Mouse (Mus musculus): ENCODE measurements at regions not wholly inside any gene's neighbourhood (a gene's known extent, or its start where the extent isn't known, plus 50 kb on each side); places are given as distances from the start of the nearest gene placed in this dataset.

DNA sequence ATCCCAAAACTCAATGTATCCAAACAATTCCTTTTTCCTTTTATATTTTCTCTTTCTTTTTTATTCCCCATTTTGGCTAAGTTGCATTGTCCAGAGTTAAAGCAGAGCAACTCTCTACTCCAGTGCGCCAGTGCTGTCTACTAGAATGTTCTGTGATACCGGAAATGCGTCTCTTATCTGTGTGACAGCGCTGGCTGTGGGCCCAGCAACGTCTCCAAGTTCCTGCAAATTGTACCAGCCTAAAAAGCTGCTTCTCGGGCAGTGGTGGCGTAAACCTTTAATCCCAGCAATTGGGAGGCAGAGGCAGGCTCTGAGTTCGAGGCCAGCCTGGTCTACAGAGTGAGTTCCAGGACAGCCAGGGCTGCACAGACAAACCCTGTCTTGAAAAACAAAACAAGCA is 59.4 kb downstream of the Cox18 start:
- intact Hi-C loops (cut with DNase I) = no loop called here

DNA sequence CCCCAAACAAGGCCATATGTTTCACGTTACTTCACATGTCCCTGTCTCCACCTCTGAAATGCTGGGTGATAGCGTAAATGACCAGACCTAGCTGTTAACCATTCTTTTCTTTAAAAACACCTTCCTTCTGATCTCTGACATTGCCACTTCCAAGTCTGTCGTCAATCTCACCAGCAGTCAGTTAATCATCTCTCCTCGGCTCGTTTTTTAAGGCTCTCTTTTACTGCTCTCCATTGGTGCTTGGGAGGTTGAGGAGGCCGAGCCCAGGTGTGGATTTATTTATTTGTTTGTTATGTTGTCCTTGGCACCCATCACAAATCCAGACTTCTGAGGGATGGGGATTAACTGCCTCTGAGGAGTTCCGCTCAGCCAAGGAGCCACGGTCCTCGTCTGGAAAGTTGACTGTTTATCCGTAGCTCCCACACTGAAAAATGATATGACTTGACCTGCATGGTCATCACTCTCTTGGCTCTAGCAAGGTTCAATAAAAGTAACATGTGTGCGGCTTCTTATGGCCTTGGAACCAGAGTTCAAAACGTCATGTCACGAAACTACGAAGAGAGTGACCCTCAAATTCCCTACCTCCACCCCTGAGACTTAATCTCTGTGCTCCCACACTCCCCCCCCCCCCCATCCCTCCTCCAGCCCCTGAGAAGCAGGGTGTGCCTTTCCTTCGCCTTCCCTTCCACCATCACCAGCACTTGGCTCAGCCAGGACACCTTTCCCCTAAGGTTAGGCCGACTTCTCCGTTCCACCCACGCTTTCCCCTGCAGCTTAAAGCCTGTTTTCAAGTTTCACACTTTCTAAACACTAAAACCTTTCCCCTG is 60.6 kb downstream of the Cox18 start:
- DNase-seq (ENCODE audit: low spot score in 2 of 2) = no peak
- intact Hi-C loops (cut with DNase I) = no loop called here

More for the DNA sequence above, 59.4 kb downstream of the Cox18 start:
- DNase-seq (ENCODE audit: low spot score in 2 of 2) = no peak

DNA sequence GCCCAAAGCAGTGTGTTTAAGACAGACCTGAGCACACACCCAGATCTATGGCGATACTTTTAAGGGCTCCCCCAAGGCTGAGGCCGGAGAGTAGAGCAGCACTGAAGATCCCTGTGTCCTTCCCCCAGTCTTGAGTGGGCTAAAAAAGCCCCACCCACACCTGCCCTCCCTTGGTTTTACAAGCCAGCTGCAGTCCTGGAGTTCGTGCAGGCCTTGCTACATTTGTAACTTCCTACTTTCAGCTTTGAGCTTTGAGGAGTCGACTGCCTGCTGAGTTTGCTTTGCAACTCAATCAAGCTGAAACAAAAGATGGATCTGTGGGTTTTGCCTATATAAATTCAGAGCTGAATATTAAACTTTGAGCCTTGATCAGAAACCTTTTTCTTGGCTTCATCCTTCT is 63.5 kb downstream of the Cox18 start:
- intact Hi-C loops (cut with DNase I) = no loop called here
- no peak for DNase-seq (ENCODE audit: low spot score in 2 of 2)

DNA sequence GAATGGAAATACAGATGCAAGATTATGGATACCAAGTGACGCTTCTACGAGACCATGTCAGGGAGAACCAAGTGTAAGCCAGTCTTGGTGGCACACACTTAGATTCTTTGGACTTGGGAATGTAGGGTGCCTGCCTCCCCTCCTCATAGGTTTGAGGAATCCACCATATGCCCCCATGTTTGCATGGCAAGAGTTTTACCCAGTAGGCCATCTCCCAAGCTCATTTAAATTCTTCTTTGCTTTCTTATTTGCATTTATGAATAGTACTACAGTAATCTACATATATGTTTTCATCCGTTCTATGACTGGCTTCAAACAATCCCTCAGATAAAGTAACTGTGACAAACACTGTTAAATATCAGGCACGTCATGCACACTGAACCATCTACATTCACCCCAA is 67.3 kb downstream of the Cox18 start:
- intact Hi-C loops (cut with DNase I) = no loop called here

DNA sequence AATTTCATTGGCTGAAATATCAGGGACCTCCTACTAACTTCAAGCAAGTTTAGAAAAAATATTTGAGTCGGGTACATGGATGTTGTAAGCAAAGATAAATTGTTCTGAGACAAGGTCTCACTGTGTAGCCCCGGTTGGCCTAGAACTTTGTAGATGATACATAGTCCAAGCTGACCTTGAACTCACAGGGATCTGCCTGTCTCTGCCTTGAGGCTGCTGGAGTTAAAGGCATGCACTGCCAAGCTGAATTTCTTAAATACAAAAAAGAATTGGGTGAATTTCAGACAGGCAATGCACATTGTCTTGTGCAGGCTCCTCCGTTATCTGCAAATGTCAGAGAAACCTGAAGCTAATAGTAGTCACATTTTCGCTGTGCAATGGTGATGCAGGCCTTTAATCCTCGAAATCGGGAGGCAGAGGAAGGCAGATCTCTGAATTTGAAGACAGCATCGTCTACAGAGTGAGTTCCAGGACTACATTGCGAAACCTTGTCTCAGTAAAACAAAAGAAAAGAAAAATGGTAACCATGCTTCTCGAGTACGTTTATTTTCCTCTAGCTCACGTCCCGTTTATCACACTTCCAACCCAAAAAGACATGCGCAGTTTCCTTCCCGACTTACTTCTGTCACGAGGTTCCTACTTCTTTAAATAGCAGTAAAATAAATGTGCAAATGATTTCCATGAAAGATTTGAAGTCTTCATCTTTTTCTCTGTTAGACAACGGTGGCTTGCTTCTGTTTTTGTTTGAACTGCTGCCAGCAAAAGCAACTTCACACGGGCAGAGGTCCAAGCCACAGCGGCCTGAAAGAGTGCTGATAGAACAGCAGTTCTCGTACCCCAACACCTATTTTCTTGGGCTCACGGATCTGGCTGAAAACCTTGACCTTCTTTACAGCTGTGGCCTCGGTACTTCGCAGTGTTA is 73.9 kb downstream of the Cox18 start:
- no peak for DNase-seq (ENCODE audit: low spot score in 2 of 2)
- intact Hi-C loops (cut with DNase I) = no loop called here

More for the DNA sequence above, 67.3 kb downstream of the Cox18 start:
- no peak for DNase-seq (ENCODE audit: low spot score in 2 of 2)

DNA sequence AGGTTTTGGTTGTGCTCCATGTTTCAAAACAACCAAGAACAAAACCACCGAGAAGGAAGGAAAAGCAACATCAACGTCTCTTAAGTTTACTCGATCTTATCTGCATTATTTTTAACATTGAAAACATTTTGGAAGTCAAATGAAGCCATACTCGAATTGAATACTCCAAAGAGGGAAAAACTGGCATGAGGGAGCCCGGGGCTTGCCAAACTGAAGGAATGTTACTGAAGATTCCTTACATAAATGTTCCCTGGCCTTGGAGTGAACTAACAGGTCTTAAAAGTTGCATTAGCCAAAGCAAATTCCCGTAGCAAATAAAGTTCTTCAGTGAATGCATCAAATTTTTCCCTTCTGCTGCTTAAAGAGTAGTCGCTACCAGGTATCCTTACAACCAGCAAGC is 87.8 kb downstream of the Cox18 start:
- intact Hi-C loops (cut with DNase I) = no loop called here
- no peak for DNase-seq (ENCODE audit: low spot score in 2 of 2)

DNA sequence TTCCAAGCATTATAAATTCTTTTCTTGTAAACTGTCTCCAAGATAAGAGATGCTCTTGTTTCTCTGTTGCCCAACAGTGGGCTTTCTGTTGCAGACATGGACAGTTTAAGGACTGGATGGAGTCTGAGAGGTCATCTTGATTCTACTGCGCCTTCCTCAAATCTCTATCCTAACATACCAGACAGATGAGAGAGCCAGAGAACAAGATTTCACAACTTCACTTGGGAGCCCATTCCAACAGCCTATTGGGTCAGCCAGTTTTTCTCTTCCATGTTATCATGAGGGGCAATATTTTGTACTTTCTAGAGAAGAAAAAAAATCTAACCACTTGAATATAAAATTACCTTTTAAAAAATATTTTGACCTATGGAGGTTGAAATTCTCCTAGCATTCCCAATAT is 116.8 kb downstream of the Cox18 start:
- DNase-seq (ENCODE audit: low spot score in 2 of 2) = no peak
- intact Hi-C loops (cut with DNase I) = no loop called here

DNA sequence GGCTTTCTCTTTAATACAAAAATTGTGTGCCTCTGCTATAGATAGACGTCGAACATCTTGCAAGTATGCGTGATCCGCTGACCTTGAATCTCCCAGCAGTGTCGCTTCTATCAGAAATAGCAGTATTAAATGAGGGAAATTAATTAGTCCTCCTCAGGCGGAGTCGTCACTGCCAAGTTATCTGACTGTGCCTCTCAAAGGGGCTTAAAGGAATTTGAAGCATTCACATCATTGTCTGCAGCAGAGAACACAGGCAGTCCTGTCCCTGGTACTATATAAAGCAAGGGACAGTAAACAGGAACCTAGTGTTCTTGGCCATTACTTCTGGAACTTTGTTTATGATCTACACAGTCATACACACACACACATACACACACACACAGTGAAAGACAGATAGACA is 119.1 kb downstream of the Cox18 start:
- intact Hi-C loops (cut with DNase I) = no loop called here
- DNase-seq (ENCODE audit: low spot score in 2 of 2) = no peak

DNA sequence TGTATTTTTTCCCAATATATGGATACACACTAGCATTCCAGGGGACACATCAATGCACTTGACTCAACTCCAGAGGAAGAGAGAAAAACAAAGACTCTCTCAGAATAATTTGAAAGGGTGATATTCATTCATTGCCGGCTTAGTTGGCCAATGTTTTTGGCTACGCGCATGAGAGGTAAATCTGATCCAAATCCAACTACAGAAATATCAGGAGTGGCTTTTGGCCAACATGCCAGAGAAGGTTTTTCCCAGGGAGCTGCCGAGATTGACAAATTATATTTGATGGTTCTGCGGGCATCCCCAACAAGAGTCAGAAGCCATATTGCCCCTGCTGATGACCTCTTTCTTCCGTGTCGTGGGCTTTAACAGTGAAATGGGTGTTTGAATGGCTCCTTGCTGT is 135.3 kb downstream of the Cox18 start:
- intact Hi-C loops (cut with DNase I) = no loop called here
- no peak for DNase-seq (ENCODE audit: low spot score in 2 of 2)

DNA sequence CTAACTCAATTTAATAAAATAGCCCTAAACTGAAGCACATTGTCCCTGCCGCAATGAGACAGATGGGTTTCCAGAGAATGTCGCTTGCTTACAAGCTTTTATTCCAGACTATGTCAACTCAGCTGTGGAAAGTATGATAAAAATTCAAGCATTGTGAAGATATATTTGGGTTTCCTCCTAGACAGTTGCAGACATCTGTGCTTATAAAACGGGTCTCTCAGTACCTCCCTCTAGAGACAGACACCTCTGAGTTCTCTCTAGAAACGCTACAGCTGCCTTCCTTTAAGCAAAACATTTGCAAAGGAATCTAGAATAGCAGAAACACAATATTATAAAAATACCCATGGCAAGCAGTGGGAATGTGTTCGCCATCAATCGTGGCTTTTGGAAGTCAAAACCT is 137.3 kb downstream of the Cox18 start:
- DNase-seq (ENCODE audit: low spot score in 2 of 2) = peak in 1 of 2 experiments; percentile 28
- intact Hi-C loops (cut with DNase I) = no loop called here

DNA sequence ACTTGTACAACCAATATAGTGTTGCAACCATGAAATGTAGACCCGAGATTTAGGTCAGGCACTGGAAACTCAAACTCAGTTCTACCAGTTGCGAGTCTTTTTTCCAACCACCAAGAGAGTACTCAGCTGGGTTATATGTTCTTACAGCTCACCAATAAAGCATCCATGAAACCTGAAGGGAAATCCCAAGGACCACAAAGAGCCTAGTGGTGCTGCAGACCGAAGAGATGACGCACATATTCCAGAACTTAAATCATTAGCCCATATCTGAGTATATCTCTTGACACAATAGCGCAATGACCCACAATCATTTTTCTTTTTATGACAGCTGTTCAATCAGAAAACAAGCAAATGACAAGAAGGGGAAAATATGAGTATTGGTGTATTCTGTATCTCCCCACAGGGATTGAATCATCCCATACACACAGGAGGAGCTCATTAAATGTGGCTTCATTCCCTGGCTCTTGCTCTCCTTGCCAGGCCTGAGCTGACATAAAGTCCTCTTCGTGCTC is 146.7 kb downstream of the Cox18 start:
- no peak for DNase-seq (ENCODE audit: low spot score in 2 of 2)
- intact Hi-C loops (cut with DNase I) = no loop called here

DNA sequence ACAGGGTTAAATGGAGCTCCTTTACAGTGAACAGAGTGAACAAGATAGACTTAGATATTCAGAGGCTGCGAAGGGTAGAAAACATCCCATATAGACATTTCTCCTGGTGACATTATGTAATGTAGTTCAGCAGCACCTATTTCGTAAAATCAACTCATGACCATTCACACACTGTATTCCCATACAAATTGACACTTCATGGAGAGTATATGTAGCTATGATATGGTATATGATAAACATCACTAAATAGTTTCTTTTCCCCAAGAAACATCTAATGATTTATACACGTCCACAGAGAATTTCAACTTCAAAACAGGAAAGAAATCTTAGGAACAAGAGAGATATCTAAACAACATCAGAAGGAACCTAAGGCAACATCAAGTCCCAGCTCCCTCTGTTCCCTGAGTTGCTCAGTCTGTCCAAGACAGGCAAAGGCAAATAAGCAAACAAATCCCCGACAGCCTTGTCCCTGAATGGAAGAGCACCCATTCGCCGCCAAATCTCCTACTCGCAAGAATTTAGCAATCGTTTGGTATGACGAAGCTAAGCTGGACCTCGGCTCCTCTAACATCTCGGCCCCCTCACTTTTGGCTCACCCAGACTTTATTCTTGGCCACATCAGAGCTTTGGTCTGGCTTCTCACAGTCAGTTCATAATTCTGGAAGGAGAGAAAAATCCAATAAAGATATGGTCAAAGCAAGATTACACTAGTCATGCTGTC is 148.0 kb downstream of the Cox18 start:
- no peak for DNase-seq (ENCODE audit: low spot score in 2 of 2)
- intact Hi-C loops (cut with DNase I) = no loop called here

DNA sequence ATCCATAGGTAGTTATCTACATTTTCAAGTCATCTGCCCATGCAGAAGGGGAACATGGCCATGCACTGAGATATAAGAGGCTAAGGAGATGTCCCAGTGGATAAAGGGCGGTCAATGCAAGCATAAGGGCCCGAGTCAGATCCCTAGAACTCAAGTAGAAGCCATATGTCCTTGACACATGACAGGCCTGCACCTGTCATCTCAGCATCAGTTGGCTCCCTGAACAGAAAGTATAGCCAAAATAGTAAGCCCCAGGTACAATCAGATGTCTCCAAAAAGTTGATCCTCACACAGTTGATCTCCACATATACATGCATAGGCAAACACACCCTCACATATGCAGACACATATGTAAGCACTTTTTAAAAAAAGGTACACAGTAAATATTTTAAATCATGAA is 152.0 kb downstream of the Cox18 start:
- intact Hi-C loops (cut with DNase I) = no loop called here
- DNase-seq (ENCODE audit: low spot score in 2 of 2) = no peak

DNA sequence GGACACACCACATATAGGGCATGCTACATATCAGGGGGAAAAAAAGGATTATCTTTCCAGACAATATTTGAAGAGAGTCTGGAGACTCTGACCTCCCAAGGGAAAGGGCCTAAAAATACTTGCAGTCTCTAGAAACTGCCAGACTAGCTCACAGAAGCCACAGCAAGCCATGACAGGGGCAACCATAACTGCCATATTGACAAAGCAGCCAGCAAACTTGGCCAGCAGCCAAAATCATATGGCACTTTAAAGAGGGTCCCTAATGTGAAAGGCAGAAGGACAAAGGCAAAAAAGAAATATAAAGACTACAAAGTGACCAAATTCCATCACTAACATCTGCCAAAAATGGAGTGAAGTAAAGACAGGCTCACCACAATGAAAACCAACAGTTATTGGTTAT is 155.2 kb downstream of the Cox18 start:
- intact Hi-C loops (cut with DNase I) = no loop called here
- DNase-seq (ENCODE audit: low spot score in 2 of 2) = no peak

DNA sequence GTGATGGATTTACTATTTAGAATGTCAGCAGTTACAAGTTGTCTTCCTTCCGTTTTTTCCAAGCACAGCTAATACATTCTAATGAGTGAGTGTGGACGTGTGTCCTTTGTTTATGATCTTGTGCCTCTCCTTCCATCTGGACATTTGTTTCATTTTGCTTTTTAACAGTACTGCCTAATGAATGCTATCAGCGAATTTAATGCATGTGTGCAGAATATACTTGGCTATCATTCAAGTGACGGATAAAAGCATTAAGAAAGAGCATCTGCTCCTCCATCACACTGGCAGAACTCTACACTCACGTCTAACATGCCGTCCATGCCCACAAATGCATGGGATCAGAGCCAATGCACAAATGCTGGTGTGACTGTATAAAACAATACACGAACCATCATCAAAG is 156.0 kb downstream of the Cox18 start:
- no peak for DNase-seq (ENCODE audit: low spot score in 2 of 2)
- intact Hi-C loops (cut with DNase I) = no loop called here

DNA sequence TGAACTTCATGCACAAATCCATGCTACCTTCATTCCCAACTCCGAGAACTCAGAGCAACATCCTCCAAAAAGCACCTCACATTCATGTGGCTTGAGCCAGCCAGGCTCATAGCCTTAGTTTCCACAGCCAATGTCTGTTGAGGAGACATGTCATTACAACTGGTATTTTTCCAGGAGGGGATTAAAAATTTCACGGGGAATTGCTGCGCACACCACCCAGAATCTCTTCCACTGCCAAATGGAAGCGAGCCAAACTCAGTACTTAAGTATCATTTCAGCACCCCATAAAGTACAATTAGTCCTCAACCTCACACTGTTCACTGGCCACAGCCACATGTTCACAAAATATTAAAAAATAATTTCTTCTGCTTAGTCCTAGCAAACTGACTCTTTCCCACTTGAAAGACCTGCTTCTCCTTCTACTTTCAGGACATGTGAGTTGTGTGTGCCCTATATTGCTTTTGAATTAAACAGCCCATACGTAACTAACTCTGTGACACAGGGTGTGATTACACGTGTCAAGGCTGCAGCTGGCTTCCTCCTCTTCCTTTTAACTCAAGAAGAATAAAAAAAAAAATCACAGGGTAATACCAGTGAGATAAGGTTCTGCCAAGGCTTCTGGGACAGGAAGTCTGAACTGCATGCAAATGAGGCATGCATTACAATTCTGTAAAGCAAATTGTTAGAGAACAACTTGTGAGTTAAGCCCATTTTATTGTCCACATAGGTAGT is 157.8 kb downstream of the Cox18 start:
- peak in 1 of 2 experiments; percentile 6 for DNase-seq (ENCODE audit: low spot score in 2 of 2)
- intact Hi-C loops (cut with DNase I) = no loop called here

DNA sequence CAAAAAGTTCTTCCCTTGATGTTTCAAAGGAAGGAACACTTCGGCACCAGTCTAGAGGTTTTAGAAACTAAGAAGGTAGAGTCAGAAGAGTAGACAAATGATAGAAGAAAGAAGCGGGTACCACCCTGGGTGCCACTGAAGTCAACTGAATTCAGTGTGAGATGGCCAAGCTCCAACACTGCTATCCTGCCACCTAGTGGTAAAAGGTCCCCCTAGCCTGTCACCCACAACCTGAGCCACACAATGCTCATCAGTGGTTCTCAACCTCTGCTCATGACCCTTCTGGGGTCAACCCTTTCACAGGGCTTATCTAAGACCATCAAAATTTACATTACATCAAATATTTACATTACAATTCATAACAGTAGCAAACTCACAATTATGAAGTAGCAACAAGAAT is 168.1 kb downstream of the Cox18 start:
- intact Hi-C loops (cut with DNase I) = no loop called here
- DNase-seq (ENCODE audit: low spot score in 2 of 2) = no peak

DNA sequence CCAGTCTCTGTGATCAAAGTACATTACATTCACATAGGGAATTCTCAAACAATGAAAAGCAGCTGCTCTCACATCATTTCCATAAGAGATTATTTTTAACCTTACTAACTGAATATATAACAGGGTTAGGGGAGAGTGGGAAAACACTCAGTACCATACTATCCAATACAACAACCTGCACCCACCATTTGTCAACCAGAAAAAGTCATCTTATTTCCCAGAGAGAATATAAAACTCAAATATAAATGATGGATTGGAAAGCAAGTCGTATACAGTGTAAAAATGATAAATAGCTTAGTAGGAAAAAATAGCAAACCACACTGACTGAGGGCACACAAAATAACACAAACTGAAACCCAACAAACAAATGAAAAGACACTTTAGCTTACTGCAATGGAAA is 169.4 kb upstream of the Adamts3 start:
- intact Hi-C loops (cut with DNase I) = no loop called here
- DNase-seq (ENCODE audit: low spot score in 2 of 2) = no peak

DNA sequence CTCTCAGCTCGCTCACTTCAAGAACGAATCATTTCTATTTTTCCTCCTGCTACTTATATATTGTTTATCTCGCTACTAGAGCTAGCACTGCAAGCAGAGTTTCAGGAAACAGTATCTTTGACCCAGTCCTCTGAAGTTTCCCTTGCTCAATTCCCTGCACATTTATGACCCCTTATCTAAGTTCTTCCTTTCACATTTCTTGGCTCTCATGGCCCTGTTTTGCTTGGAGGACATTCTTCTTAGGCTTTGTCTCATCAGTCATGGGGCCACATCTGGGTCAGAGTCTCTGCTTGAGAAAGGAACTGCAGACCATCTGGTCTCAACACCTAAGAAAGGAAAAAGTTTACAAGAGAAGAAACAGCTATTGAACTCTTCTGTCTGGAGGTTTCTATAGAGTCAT is 166.7 kb upstream of the Adamts3 start:
- intact Hi-C loops (cut with DNase I) = no loop called here
- DNase-seq (ENCODE audit: low spot score in 2 of 2) = no peak
